Mouse (Mus musculus): ENCODE measurements around the gene A430078G23Rik. TPM values are rescaled to one million over a fixed set of nuclear protein-coding genes. Genes with fewer than 3 reads are reported as not detected.
A peak's percentile ranks its signal among the peaks of the same experiment; 100 is the strongest.
"Not testable (repeated sequence)": the region's sequence is repeated elsewhere in the genome, so short reads cannot be mapped to it uniquely, and the experiment has no call there.

The A430078G23Rik gene
- 28.3 and 28.6 TPM in 2 replicates for polyA plus RNA-seq (2012; rRNA removed)

DNA sequence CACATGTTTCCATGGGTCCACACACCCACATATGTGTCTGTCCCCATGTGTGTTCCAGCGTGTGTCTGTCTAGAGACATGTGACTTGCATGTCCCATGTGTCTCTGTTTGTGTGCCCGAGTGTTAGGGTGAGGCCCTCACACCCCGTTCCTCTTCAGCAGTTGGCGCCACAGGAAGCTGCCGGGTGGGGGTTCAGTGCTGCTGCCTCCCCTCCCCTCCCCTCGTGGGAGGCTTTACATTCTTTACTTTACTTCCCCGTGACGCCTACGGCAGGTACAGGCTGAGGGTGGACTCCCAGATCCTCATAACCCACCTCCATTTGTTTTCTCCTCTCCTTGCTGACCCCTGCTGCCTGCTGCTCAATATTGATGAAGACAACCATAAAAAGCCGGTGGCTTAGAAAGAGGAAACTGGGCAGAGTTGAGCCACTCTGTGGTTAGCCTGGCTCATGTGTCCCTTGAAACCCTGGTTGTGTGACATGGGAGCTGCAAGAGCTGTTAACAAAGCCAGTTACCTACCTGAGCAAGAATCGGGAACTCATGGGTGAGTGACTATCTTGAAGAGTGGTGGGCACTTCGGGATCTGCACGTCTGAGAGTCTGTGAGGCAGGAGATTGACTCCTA lies at the start of gene A430078G23Rik:
TSS of gene A430078G23Rik (plus strand) at position 227 of the 622 bp plus-strand sequence.
- no peak for TF ChIP-seq CTCF (IDR thresholded peaks at IDR 0.05; ENCODE audit: extremely low read depth, insufficient read depth, insufficient read length, insufficient replicate concordance)
- peak; percentile 69 for TF ChIP-seq POLR2A (IDR thresholded peaks at IDR 0.05; ENCODE audit: low read depth, low read length)
- Histone ChIP-seq H3K4me1 (ENCODE audit: control insufficient read depth, insufficient read depth, insufficient read length) (peaks cover 17% of the 10 kb centered on the region; the same call in 1 of the 2 replicates), H3K36me3 (ENCODE audit: control insufficient read depth, insufficient read depth, low read length) (no peaks in the 10 kb centered on the region; the same call in 1 of the 2 replicates), H3K27me3 (ENCODE audit: control insufficient read depth, insufficient read depth, low read length) (no peaks in the 10 kb centered on the region), H3K27ac (ENCODE audit: insufficient read depth, low read length) (peak within 1 kb of the TSS; percentile 98), H3K4me3 (ENCODE audit: extremely low read depth, insufficient read depth, insufficient read length) (peak within 1 kb of the TSS; percentile 73)
- peak; percentile 53 to 86 for DNase-seq (ENCODE audit: low read depth in 1 of 2, low spot score in 2 of 2)
- WGBS, result 6% methylated on average over 13 of the region's 13 CpGs

DNA sequence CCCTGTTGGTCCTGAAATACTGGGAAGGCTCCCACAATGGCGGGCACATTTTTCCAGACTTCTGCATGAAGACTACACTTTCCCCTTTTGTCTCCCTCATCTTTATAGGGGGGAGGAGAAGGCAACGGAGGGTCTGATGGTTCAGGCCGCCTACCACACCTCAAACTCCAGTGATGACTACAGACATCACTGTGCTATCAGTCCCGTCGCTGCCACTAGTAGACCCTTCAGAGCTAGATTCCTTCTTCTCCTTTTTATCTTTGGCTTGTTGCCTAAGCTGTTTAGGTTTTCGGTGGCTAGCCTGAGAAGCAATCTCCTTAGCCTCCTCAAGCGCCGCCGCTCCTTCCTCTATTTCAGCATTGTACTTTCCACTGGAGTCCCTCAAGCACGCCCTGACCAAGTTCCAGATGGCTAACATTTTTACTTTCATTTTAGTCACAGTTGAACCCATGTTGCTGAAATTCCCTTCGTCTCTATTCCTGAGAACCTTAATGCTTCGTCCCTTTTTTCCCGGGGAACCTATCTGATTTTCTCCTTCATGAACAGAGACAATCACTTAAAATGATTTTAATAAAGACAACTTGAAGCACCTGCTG lies 44.9 kb upstream of the A430078G23Rik start:
- WGBS, result 44% methylated on average over 13 of the region's 13 CpGs
- DNase-seq (ENCODE audit: low read depth in 1 of 2, low spot score in 2 of 2); H3K36me3 ChIP-seq (ENCODE audit: control insufficient read depth, insufficient read depth, low read length); H3K4me1 ChIP-seq (ENCODE audit: control insufficient read depth, insufficient read depth, insufficient read length); H3K27ac ChIP-seq (ENCODE audit: insufficient read depth, low read length); H3K27me3 ChIP-seq (ENCODE audit: control insufficient read depth, insufficient read depth, low read length): not testable (repeated sequence)
- H3K4me3 ChIP-seq (ENCODE audit: extremely low read depth, insufficient read depth, insufficient read length), result peak overlapping the region; percentile 3; the same call in 1 of the 2 replicates

DNA sequence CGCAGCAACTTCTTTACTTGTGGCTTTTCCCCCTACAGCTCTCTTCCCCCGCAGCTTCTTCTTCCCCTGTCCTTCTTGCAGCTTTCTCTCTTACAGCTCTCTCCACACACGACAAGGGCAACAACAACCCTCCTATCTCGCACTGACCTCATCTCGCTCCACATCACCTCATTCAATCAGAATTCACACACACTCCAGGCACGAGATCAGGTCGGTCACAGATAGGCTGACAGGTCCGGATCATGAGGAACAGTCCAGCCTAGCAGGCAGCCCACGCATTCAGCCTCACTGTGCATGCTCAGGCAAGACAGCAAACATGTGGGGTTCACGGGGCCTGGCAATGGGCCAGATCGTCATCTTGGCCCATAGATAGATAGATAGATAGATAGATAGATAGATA lies 43.6 kb upstream of the A430078G23Rik start:
- Histone ChIP-seq H3K4me1 (ENCODE audit: control insufficient read depth, insufficient read depth, insufficient read length) (peaks cover 2% of the 10 kb centered on the region; the same call in 1 of the 2 replicates), H3K27me3 (ENCODE audit: control insufficient read depth, insufficient read depth, low read length) (no peaks in the 10 kb centered on the region), H3K36me3 (ENCODE audit: control insufficient read depth, insufficient read depth, low read length) (no peaks in the 10 kb centered on the region), H3K4me3 (ENCODE audit: extremely low read depth, insufficient read depth, insufficient read length) (no peak overlapping the region), H3K27ac (ENCODE audit: insufficient read depth, low read length) (no peak overlapping the region)
- TF ChIP-seq CTCF (IDR thresholded peaks at IDR 0.05; ENCODE audit: extremely low read depth, insufficient read depth, insufficient read length, insufficient replicate concordance) (no peak), POLR2A (IDR thresholded peaks at IDR 0.05; ENCODE audit: low read depth, low read length) (no peak)
- 81% methylated on average over 11 of the region's 11 CpGs for WGBS
- DNase-seq (ENCODE audit: low read depth in 1 of 2, low spot score in 2 of 2), result no peak

GRCm38 (mm10) chr8:3311482-3311881 lies 41.7 kb upstream of the A430078G23Rik start:
- H3K4me1 ChIP-seq (ENCODE audit: control insufficient read depth, insufficient read depth, insufficient read length), result peaks cover 2% of the 10 kb centered on the region; the same call in 1 of the 2 replicates
- no peak overlapping the region for H3K27ac ChIP-seq (ENCODE audit: insufficient read depth, low read length)
- H3K27me3 ChIP-seq (ENCODE audit: control insufficient read depth, insufficient read depth, low read length), result no peaks in the 10 kb centered on the region
- H3K36me3 ChIP-seq (ENCODE audit: control insufficient read depth, insufficient read depth, low read length), result no peaks in the 10 kb centered on the region
- no peak for DNase-seq (ENCODE audit: low read depth in 1 of 2, low spot score in 2 of 2)
- no peak overlapping the region for H3K4me3 ChIP-seq (ENCODE audit: extremely low read depth, insufficient read depth, insufficient read length)
- TF ChIP-seq CTCF (IDR thresholded peaks at IDR 0.05; ENCODE audit: extremely low read depth, insufficient read depth, insufficient read length, insufficient replicate concordance) (no peak), POLR2A (IDR thresholded peaks at IDR 0.05; ENCODE audit: low read depth, low read length) (no peak)
- WGBS, result 79% methylated on average over 4 of the region's 4 CpGs

DNA sequence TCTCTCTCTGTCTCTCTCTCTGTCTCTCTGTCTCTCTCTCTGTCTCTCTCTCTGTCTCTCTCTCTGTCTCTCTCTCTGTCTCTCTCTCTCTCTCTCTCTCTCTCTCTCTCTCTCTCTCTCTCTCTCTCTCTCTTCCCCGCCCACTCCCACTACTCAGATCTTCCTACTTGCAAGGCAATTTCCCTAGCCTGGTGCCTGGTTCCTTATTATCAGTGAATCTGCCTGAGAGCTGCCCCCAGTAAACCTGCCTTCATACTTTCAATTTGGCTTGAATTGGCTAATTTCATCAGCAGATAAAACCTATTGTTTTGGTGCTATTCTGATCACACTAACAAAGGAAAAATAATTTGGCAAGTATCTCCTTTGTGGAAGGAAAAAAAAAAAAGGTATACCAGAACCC lies 39.8 kb upstream of the A430078G23Rik start:
- 82% methylated on average over 1 of the region's 1 CpGs for WGBS
- DNase-seq (ENCODE audit: low read depth in 1 of 2, low spot score in 2 of 2); H3K4me1 ChIP-seq (ENCODE audit: control insufficient read depth, insufficient read depth, insufficient read length); H3K27ac ChIP-seq (ENCODE audit: insufficient read depth, low read length); H3K4me3 ChIP-seq (ENCODE audit: extremely low read depth, insufficient read depth, insufficient read length); H3K36me3 ChIP-seq (ENCODE audit: control insufficient read depth, insufficient read depth, low read length); H3K27me3 ChIP-seq (ENCODE audit: control insufficient read depth, insufficient read depth, low read length): not testable (repeated sequence)

DNA sequence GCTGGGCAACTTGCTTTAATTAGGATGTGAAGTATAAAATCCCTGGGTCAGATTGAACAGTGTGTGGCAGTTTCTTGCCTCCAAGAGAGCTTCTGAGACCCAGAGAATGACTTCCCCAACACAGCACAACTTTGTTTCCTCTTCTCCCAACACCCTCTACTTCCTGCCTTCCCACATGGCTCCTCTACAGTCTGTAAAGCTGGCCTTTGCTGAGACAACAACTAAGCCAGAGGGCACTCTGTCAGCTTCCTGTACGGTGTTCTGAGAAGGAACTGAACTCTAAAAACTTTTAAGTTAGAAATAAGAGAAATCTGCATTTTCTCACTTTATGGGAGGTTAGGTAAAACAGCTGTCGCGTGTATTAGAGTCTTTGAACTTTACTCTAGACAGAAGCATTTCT lies 39.4 kb upstream of the A430078G23Rik start:
- TF ChIP-seq POLR2A (IDR thresholded peaks at IDR 0.05; ENCODE audit: low read depth, low read length), result no peak
- no peak for TF ChIP-seq CTCF (IDR thresholded peaks at IDR 0.05; ENCODE audit: extremely low read depth, insufficient read depth, insufficient read length, insufficient replicate concordance)
- H3K4me1 ChIP-seq (ENCODE audit: control insufficient read depth, insufficient read depth, insufficient read length), result peaks cover 2% of the 10 kb centered on the region; the same call in 1 of the 2 replicates
- no peaks in the 10 kb centered on the region for H3K36me3 ChIP-seq (ENCODE audit: control insufficient read depth, insufficient read depth, low read length)
- DNase-seq (ENCODE audit: low read depth in 1 of 2, low spot score in 2 of 2), result no peak
- no peaks in the 10 kb centered on the region for H3K27me3 ChIP-seq (ENCODE audit: control insufficient read depth, insufficient read depth, low read length)
- 30% methylated on average over 3 of the region's 3 CpGs for WGBS
- no peak overlapping the region for H3K27ac ChIP-seq (ENCODE audit: insufficient read depth, low read length)
- H3K4me3 ChIP-seq (ENCODE audit: extremely low read depth, insufficient read depth, insufficient read length), result no peak overlapping the region

GRCm38 (mm10) chr8:3314345-3314744 lies 38.9 kb upstream of the A430078G23Rik start:
- DNase-seq (ENCODE audit: low read depth in 1 of 2, low spot score in 2 of 2), result no peak
- 85% methylated on average over 2 of the region's 2 CpGs for WGBS
- Histone ChIP-seq H3K36me3 (ENCODE audit: control insufficient read depth, insufficient read depth, low read length) (no peaks in the 10 kb centered on the region), H3K4me1 (ENCODE audit: control insufficient read depth, insufficient read depth, insufficient read length) (peaks cover 2% of the 10 kb centered on the region; the same call in 1 of the 2 replicates), H3K27ac (ENCODE audit: insufficient read depth, low read length) (no peak overlapping the region), H3K27me3 (ENCODE audit: control insufficient read depth, insufficient read depth, low read length) (no peaks in the 10 kb centered on the region), H3K4me3 (ENCODE audit: extremely low read depth, insufficient read depth, insufficient read length) (no peak overlapping the region)
- TF ChIP-seq POLR2A (IDR thresholded peaks at IDR 0.05; ENCODE audit: low read depth, low read length), result no peak
- TF ChIP-seq CTCF (IDR thresholded peaks at IDR 0.05; ENCODE audit: extremely low read depth, insufficient read depth, insufficient read length, insufficient replicate concordance), result no peak
